Mouse (Mus musculus) hindbrain, embryonic 16.5 days (tissue): ENCODE results near the gene Naa20. TPM values are rescaled to one million over a fixed set of nuclear protein-coding genes. Genes with fewer than 3 reads are reported as not detected.
A peak's percentile ranks its signal among the peaks of the same experiment; 100 is the strongest.

ENCODE experiments used
- ATAC-seq: fragments of 200-750 bp; cut with Nextera tagmentation; 2 replicates; pipeline ENCODE4 v1.8.0; 2017; ENCODE audit warnings: moderate TSS enrichment, moderate library complexity
- H3K27ac ChIP-seq: fragments of 300-500 bp; sonication (generic); 2 replicates; pipeline ENCODE4 v1.5.1; 2014; ENCODE audit warnings: low read depth, mild to moderate bottlenecking, control low read depth, low read length, moderate library complexity
- H3K27me3 ChIP-seq: fragments of 300-500 bp; sonication (generic); replicated peaks from 2 replicates; pipeline ENCODE4 v1.6.1; 2014; ENCODE audit warnings: low read length; ENCODE audit not compliant: control insufficient read depth, insufficient read depth
- H3K36me3 ChIP-seq: fragments of 300-500 bp; sonication (generic); 2 replicates; pipeline ENCODE4 v1.6.1; 2014; ENCODE audit warnings: mild to moderate bottlenecking, low read length, moderate library complexity, mixed read lengths; ENCODE audit not compliant: control insufficient read depth, insufficient read depth
- H3K4me1 ChIP-seq: fragments of 300-500 bp; sonication (generic); 2 replicates; pipeline ENCODE4 v1.6.1; 2014; ENCODE audit warnings: low read depth, low read length; ENCODE audit not compliant: control insufficient read depth, insufficient read depth
- H3K4me2 ChIP-seq: fragments of 300-500 bp; sonication (generic); 2 replicates; pipeline ENCODE4 v1.6.1; 2014; ENCODE audit warnings: mild to moderate bottlenecking, low read length, control low read depth, moderate library complexity
- H3K4me3 ChIP-seq: fragments of 300-500 bp; sonication (generic); 2 replicates; pipeline ENCODE4 v1.5.1; 2014; ENCODE audit warnings: mild to moderate bottlenecking, low read length, control low read depth, moderate library complexity
- H3K9ac ChIP-seq: fragments of 300-500 bp; sonication (generic); 2 replicates; pipeline ENCODE4 v1.6.1; 2014; ENCODE audit warnings: low read depth, mild to moderate bottlenecking, control low read depth, low read length, moderate library complexity
- H3K9me3 ChIP-seq: fragments of 300-500 bp; sonication (generic); 2 replicates; pipeline ENCODE4 v1.6.1; 2014; ENCODE audit warnings: mild to moderate bottlenecking, low read length, moderate library complexity; ENCODE audit not compliant: control insufficient read depth
- WGBS: fragments of 180-500 bp; shearing (Covaris S2); extraction: QIAGEN DNeasy Blood & Tissue Kit; methylation state at CpG from one replicate; pipeline ENCODE4 v1.1.7; 2014; 5-methylcytosine and 5-hydroxymethylcytosine counted together
- microRNA-seq: library from miRNA; unstranded; fragments of <30 nt; microRNA quantifications from one replicate; pipeline ENCODE4, GENCODE M21; 2017
- polyA plus RNA-seq: library from polyadenylated mRNA; unstranded; fragments of >200 nt; fragmentation: Nextera tagmentation; extraction: Ambion mirVana; gene quantifications from 2 replicates; pipeline ENCODE4 v1.2.1, GENCODE M21; 2015

Gene Naa20
- polyA plus RNA-seq, 1 experiment from 2014 or later, result 139 TPM

DNA sequence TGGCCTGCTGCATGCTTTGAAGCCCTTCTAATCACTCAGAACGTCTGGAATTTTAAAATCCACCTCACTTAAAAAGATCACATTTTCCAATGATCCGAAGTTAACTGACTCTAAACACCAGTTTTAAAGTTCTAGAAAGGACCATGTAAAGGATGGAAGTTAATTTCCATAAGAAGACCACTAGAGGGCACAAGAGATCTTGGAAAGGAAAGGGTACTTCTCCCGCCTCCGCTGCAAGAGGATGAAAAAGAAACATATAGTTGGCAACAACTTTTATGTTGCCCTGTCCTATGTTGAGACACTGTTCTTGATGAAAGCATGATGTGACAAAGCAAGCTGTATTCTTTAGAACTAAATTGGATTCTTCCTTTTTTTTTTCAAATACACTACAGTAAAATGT is 55.6 kb downstream of the Naa20 start:
- ATAC-seq, result peak; percentile 68
- 10% methylated on average over 4 of the region's 4 CpGs for WGBS
- H3K36me3 ChIP-seq, result no peaks in the 10 kb centered on the region
- no peak overlapping the region for H3K9ac ChIP-seq
- H3K9me3 ChIP-seq, result no peaks in the 10 kb centered on the region
- no peak overlapping the region for H3K4me3 ChIP-seq
- H3K4me2 ChIP-seq, result no peak overlapping the region
- H3K27ac ChIP-seq, result no peak overlapping the region
- H3K4me1 ChIP-seq, result peaks cover 4% of the 10 kb centered on the region
- H3K27me3 ChIP-seq, result no peaks in the 10 kb centered on the region; the same call in 1 of the 2 replicates

- H3K4me1 ChIP-seq, result peaks cover 4% of the 10 kb centered on the region
- no peaks in the 10 kb centered on the region; the same call in 1 of the 2 replicates for H3K27me3 ChIP-seq
- no peak overlapping the region for H3K27ac ChIP-seq
- H3K9me3 ChIP-seq, result no peaks in the 10 kb centered on the region
- no peak overlapping the region for H3K9ac ChIP-seq
- ATAC-seq, result no peak
- no peak overlapping the region for H3K4me3 ChIP-seq
- no peak overlapping the region for H3K4me2 ChIP-seq
- H3K36me3 ChIP-seq, result no peaks in the 10 kb centered on the region
- 51% methylated on average over 6 of the region's 6 CpGs for WGBS
These were observed 56.2 kb downstream of the Naa20 start for GRCm38 (mm10) chr2:145958097-145958496.

GRCm38 (mm10) chr2:145958551-145958950 is 56.7 kb downstream of the Naa20 start:
- H3K36me3 ChIP-seq, result no peaks in the 10 kb centered on the region
- H3K9ac ChIP-seq, result no peak overlapping the region
- no peak overlapping the region for H3K4me2 ChIP-seq
- no peak overlapping the region for H3K27ac ChIP-seq
- no peak overlapping the region for H3K4me3 ChIP-seq
- no peaks in the 10 kb centered on the region; the same call in 1 of the 2 replicates for H3K27me3 ChIP-seq
- peaks cover 4% of the 10 kb centered on the region for H3K4me1 ChIP-seq
- no peaks in the 10 kb centered on the region for H3K9me3 ChIP-seq
- WGBS, result 33% methylated on average over 7 of the region's 7 CpGs
- peak; percentile 35; the same call in 1 of the 2 replicates for ATAC-seq

DNA sequence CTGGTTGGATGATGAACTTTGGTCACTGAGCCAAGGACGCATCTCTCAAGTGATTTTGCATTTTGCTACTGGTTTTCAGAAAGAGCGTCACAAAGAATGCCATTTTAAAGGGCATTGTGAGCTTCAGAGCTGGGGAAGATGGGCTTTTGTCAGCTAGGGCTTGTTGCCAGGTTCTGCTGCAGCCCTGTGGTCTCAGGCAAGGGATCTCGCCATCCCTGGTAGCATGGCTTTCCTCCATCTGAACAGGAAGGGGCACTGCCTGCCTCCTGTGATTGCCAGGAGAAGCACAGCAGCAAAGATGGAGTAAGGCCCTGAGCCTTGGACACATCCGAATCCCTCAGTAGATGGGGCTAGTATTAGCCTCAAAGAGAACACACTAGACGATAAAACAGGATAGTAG is 60.0 kb downstream of the Naa20 start:
- no peaks in the 10 kb centered on the region; the same call in 1 of the 2 replicates for H3K27me3 ChIP-seq
- 0 out of 2 replicates have a peak, but pooled peaks have one; percentile 27 for ATAC-seq
- no peak overlapping the region for H3K9ac ChIP-seq
- WGBS, result 77% methylated on average over 5 of the region's 5 CpGs
- no peak overlapping the region for H3K27ac ChIP-seq
- H3K4me3 ChIP-seq, result no peak overlapping the region
- H3K9me3 ChIP-seq, result no peaks in the 10 kb centered on the region
- peaks cover 4% of the 10 kb centered on the region for H3K4me1 ChIP-seq
- H3K4me2 ChIP-seq, result no peak overlapping the region
- no peaks in the 10 kb centered on the region for H3K36me3 ChIP-seq

Small RNA genes lying within 50 kb of the gene (microRNA-seq; reads per million reads assigned to microRNA genes)
- gene Gm25026, result not detected

Other genes with a start within 250 kb of the Naa20 start
- 14.6 and 15.3 TPM in 2 replicates for gene Rin2, start 226.9 kb upstream of the Naa20 start, polyA plus RNA-seq
- gene Cfap61, start 32.7 kb downstream of the Naa20 start, polyA plus RNA-seq, result 4.8 and 5.1 TPM in 2 replicates
- gene Crnkl1, start 32.9 kb downstream of the Naa20 start, polyA plus RNA-seq, result 18.3 and 19.1 TPM in 2 replicates